In genomic region chr2:28465836-28466518, GRCm38 (mm10) we compare ENCODE assay signal across 7 mouse cellular contexts. TPM values are rescaled to one million over a fixed set of nuclear protein-coding genes. Genes with fewer than 3 reads are reported as not detected.
DNase-seq lines count a peak whose midpoint lies in the region; ATAC-seq lines count a peak whose summit lies in the region.

Gene 1700007K13Rik (minus strand): TSS chr2:28466332.

- peaks cover 18% of the 10 kb centered on the region for H3K36me3 ChIP-seq in intestine, embryonic 16.5 days (ENCODE audit: control insufficient read depth, insufficient read depth, low read length)
- H3K36me3 ChIP-seq in midbrain, embryonic 10.5 days, result peaks cover 24% of the 10 kb centered on the region

- WGBS in intestine, embryonic 16.5 days, result 7% methylated on average over 25 of the region's 25 CpGs
- WGBS in midbrain, embryonic 10.5 days, result 6% methylated on average over 25 of the region's 25 CpGs

- peak; percentile 39 to 56 for DNase-seq in adrenal gland, adult 18-20 months (ENCODE audit: low spot score in 2 of 2)
- peak; percentile 76 to 79 for DNase-seq in cerebellum, postnatal 36 days
- DNase-seq in left cerebral cortex, postnatal 36 days (ENCODE audit: low spot score in 2 of 2), result peak; percentile 72
- DNase-seq in midbrain, embryonic 10.5 days (ENCODE audit: low spot score), result peak; percentile 78
- DNase-seq in right cerebral cortex, postnatal 36 days (ENCODE audit: low spot score in 2 of 2), result peak; percentile 64 to 85

- H3K4me1 ChIP-seq in intestine, embryonic 16.5 days (ENCODE audit: control insufficient read depth, insufficient read depth, low read length), result peaks cover 14% of the 10 kb centered on the region
- peaks cover 25% of the 10 kb centered on the region for H3K4me1 ChIP-seq in midbrain, embryonic 10.5 days

- peak within 1 kb of the TSS; percentile 58 for H3K9ac ChIP-seq in intestine, embryonic 16.5 days (ENCODE audit: low read depth, low read length)

- H3K27me3 ChIP-seq in intestine, embryonic 16.5 days (replicated peaks; ENCODE audit: control insufficient read depth, insufficient read depth, low read length), result no peaks in the 10 kb centered on the region
- H3K27me3 ChIP-seq in midbrain, embryonic 10.5 days (ENCODE audit: low read depth, poor library complexity, severe bottlenecking), result peaks cover 18% of the 10 kb centered on the region

- H3K4me3 ChIP-seq in intestine, embryonic 16.5 days (ENCODE audit: low read length), result peak within 1 kb of the TSS; percentile 26
- peak within 1 kb of the TSS; percentile 48 for H3K4me3 ChIP-seq in midbrain, embryonic 10.5 days

- no peak within 1 kb of the TSS for H3K27ac ChIP-seq in intestine, embryonic 16.5 days (ENCODE audit: low read length)
- peak within 1 kb of the TSS; percentile 63; the same call in 1 of the 2 replicates for H3K27ac ChIP-seq in midbrain, embryonic 10.5 days (replicated peaks)

- intact Hi-C loops in left cerebral cortex, postnatal 36 days (cut with DNase I), result loop anchor here (5.0 kb wide), 1 partner anchor 699 kb away; no protein-coding TSS in a partner anchor

- peak; percentile 36 for ATAC-seq in granulocyte monocyte progenitor cell, adult 5-6 weeks (replicated peaks; ENCODE audit: poor library complexity, severe bottlenecking)
- peak; percentile 59 for ATAC-seq in intestine, embryonic 16.5 days

- peak within 1 kb of the TSS; percentile 51 for H3K4me2 ChIP-seq in intestine, embryonic 16.5 days (ENCODE audit: low read depth, low read length)

- no peaks in the 10 kb centered on the region for H3K9me3 ChIP-seq in intestine, embryonic 16.5 days (ENCODE audit: control insufficient read depth, low read length)
- H3K9me3 ChIP-seq in midbrain, embryonic 10.5 days (replicated peaks), result no peaks in the 10 kb centered on the region

RNA-seq across cellular contexts. Expression of gene 1700007K13Rik, which starts in this region (rescaled TPM):
- 1 to 10 TPM; 1.4 to 2.8 TPM for total RNA-seq in adrenal gland, adult 18-20 months (2021)
- total RNA-seq in granulocyte monocyte progenitor cell, adult 5-6 weeks (2014; fragmentation: Nextera tagmentation), result not detected in 2 replicates
- total RNA-seq in granulocyte monocyte progenitor cell, adult 5-6 weeks (2017), result not detected in 2 replicates
- polyA plus RNA-seq in intestine, embryonic 16.5 days (2015; fragmentation: Nextera tagmentation; extraction: Ambion mirVana), result 0.23 TPM in 1 of 2 replicates, not detected in the other
- total RNA-seq in left cerebral cortex, postnatal 36 days (2021), result 1 to 10 TPM; 4.0 to 5.1 TPM
- polyA plus RNA-seq in midbrain, embryonic 10.5 days (2016; fragmentation: Nextera tagmentation; extraction: Ambion mirVana), result 0.94 and 1.1 TPM in 2 replicates

Comparison
In these comparisons a context has a peak if more than half of its experiments do, and no peak if none do; other contexts are left out.
1. Peak in ATAC-seq in granulocyte monocyte progenitor cell, adult 5-6 weeks; RNA of the gene not detected or under 1 TPM.
2. Peak in ATAC-seq, H3K4me3 ChIP-seq, H3K9ac ChIP-seq and H3K4me2 ChIP-seq in intestine, embryonic 16.5 days; RNA of the gene not detected or under 1 TPM.